Mouse (Mus musculus) forebrain, postnatal 0 days (tissue): ENCODE data around the gene Morc3. TPM values are rescaled to one million over a fixed set of nuclear protein-coding genes. Genes with fewer than 3 reads are reported as not detected.
"Not testable (repeated sequence)": the region's sequence is repeated elsewhere in the genome, so short reads cannot be mapped to it uniquely, and the experiment has no call there.

Experiments
- ATAC-seq: fragments of 200-750 bp; cut with Nextera tagmentation; 2 replicates; pipeline ENCODE4 v1.8.0; 2017; ENCODE audit warnings: mild to moderate bottlenecking, moderate library complexity
- DNase-seq: peaks from one replicate; pipeline ENCODE4 v3.0.0-alpha.2; 2015
- H3K27ac ChIP-seq: fragments of 300-500 bp; sonication (generic); 2 replicates; pipeline ENCODE4 v1.5.1; 2014; ENCODE audit warnings: low read depth, mild to moderate bottlenecking, antibody characterized with exemption, low read length, moderate library complexity, mixed read lengths
- H3K27me3 ChIP-seq: fragments of 300-500 bp; sonication (generic); 2 replicates; pipeline ENCODE4 v1.6.1; 2014; ENCODE audit warnings: mild to moderate bottlenecking, low read length, mixed read lengths; ENCODE audit not compliant: insufficient read depth
- H3K36me3 ChIP-seq: fragments of 300-500 bp; sonication (generic); 2 replicates; pipeline ENCODE4 v1.6.1; 2014; ENCODE audit warnings: mild to moderate bottlenecking, moderate library complexity; ENCODE audit not compliant: insufficient read depth
- H3K4me1 ChIP-seq: fragments of 300-500 bp; sonication (generic); 2 replicates; pipeline ENCODE4 v1.6.1; 2014; ENCODE audit warnings: antibody characterized with exemption; ENCODE audit not compliant: insufficient read depth
- H3K4me2 ChIP-seq: fragments of 300-500 bp; sonication (generic); 2 replicates; pipeline ENCODE4 v1.6.1; 2014; ENCODE audit warnings: low read depth, mild to moderate bottlenecking, moderate library complexity
- H3K4me3 ChIP-seq: fragments of 300-500 bp; sonication (generic); 2 replicates; pipeline ENCODE4 v1.5.1; 2014; ENCODE audit warnings: low read depth, low read length, mixed read lengths
- H3K9ac ChIP-seq: fragments of 300-500 bp; sonication (generic); 2 replicates; pipeline ENCODE4 v1.6.1; 2014; ENCODE audit warnings: mild to moderate bottlenecking
- H3K9me3 ChIP-seq: fragments of 300-500 bp; sonication (generic); 2 replicates; pipeline ENCODE4 v1.6.1; 2016; ENCODE audit warnings: low read length
- CTCF ChIP-seq: sonication (generic); IDR thresholded peaks from 2 replicates; pipeline ENCODE4 v1.5.1; 2016; ENCODE audit warnings: antibody characterized with exemption, control low read depth, low read depth
- WGBS: fragments of 180-500 bp; shearing (Covaris S2); extraction: QIAGEN DNeasy Blood & Tissue Kit; methylation state at CpG from one replicate; pipeline ENCODE4 v1.1.7; 2014; 5-methylcytosine and 5-hydroxymethylcytosine counted together
- polyA plus RNA-seq: library from polyadenylated mRNA; unstranded; fragments of >200 nt; fragmentation: Nextera tagmentation; extraction: Ambion mirVana; gene quantifications from 2 replicates; pipeline ENCODE4 v1.2.1, GENCODE M21; 2015
- total RNA-seq: library from RNA; depleted of rRNA; stranded (reverse); fragments of >200 nt; gene quantifications from 2 replicates; pipeline ENCODE4 v1.2.3, GENCODE M21; 2014

Morc3 gene
- total and polyA plus RNA-seq, 2 experiments from 2014 or later, result 25.8 to 53.5 TPM

DNA sequence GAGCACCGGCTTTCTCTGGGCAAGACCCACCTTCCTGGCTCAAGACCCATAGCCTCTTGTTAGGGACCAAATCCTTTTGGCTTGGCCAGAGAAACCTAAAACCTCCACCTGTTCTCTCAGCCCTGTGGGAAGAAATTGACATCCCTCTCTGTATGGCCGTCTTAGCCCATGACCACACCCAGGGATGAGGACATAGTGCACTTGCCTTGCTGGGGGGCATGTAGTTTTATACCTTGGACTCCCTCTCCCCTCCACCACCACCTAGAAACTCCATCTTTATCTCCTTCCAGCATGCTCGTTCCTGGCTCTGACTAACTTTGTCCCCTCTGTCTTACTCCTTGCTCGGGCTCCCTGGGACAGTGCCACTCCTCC, 12.6 kb upstream of the Morc3 start:
- 81% methylated on average over 4 of the region's 4 CpGs for WGBS
- H3K9ac ChIP-seq, result no peak overlapping the region
- TF ChIP-seq CTCF, result no peak
- no peak overlapping the region for H3K27ac ChIP-seq
- 0 out of 2 replicates have a peak, but pooled peaks cover 6% of the 10 kb centered on the region for H3K9me3 ChIP-seq
- ATAC-seq (no peak), DNase-seq (no peak)
- 0 out of 2 replicates have a peak, but pooled peaks cover 2% of the 10 kb centered on the region for H3K4me1 ChIP-seq
- no peak overlapping the region for H3K4me3 ChIP-seq
- H3K4me2 ChIP-seq, result no peak overlapping the region
- H3K27me3 ChIP-seq, result no peaks in the 10 kb centered on the region
- H3K36me3 ChIP-seq, result 0 out of 2 replicates have a peak, but pooled peaks cover 2% of the 10 kb centered on the region

- DNase-seq, result no peak
- no peak overlapping the region for H3K9ac ChIP-seq
- H3K27ac ChIP-seq, result no peak overlapping the region
- no peak overlapping the region for H3K4me2 ChIP-seq
- H3K27me3 ChIP-seq, result no peaks in the 10 kb centered on the region
- 72% methylated on average over 1 of the region's 1 CpGs for WGBS
- no peaks in the 10 kb centered on the region for H3K36me3 ChIP-seq
- H3K9me3 ChIP-seq, result 0 out of 2 replicates have a peak, but pooled peaks cover 6% of the 10 kb centered on the region
- 0 out of 2 replicates have a peak, but pooled peaks cover 2% of the 10 kb centered on the region for H3K4me1 ChIP-seq
- ATAC-seq, result no peak
- H3K4me3 ChIP-seq, result no peak overlapping the region
- TF ChIP-seq CTCF, result no peak
These were observed 11.9 kb upstream of the Morc3 start for GRCm38 (mm10) chr16:93820040-93820439.

- DNase-seq (no peak), ATAC-seq (no peak)
- Histone ChIP-seq H3K9me3 (0 out of 2 replicates have a peak, but pooled peaks cover 6% of the 10 kb centered on the region), H3K9ac (no peak overlapping the region), H3K4me2 (no peak overlapping the region), H3K4me3 (no peak overlapping the region), H3K27me3 (no peaks in the 10 kb centered on the region), H3K4me1 (no peaks in the 10 kb centered on the region), H3K27ac (no peak overlapping the region), H3K36me3 (no peaks in the 10 kb centered on the region)
- WGBS, result 89% methylated on average over 3 of the region's 3 CpGs
- no peak for TF ChIP-seq CTCF
These were observed 10.2 kb upstream of the Morc3 start for GRCm38 (mm10) chr16:93821706-93822105.

- WGBS, result 84% methylated on average over 4 of the region's 8 CpGs
- H3K27me3 ChIP-seq, H3K9ac ChIP-seq, ATAC-seq, H3K9me3 ChIP-seq, DNase-seq, H3K4me1 ChIP-seq, H3K36me3 ChIP-seq, H3K27ac ChIP-seq, H3K4me3 ChIP-seq, H3K4me2 ChIP-seq: not testable (repeated sequence)
These were observed 9.3 kb upstream of the Morc3 start for GRCm38 (mm10) chr16:93822433-93823225.

DNA sequence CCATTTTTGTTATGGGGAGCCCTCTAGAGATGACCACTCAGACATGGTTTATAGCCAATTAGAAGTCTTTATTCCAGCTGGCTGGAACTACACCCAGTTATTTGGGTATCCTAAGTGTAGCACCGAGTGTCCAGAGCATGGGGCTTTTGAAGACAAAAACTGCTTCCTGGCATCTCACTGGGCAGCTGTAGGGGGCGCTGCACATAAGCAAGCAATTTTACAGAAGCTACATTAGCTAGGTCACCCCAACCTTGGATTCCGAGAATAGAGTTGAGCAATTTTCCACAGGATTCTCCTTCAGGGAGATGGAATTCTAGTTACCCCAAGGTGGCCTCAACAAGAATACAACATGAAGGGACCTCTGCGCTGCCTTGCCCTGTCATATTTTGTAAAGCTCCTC, 7.1 kb upstream of the Morc3 start:
- ATAC-seq, result no peak
- WGBS, result 90% methylated on average over 4 of the region's 4 CpGs
- H3K27ac ChIP-seq, result no peak overlapping the region
- H3K9me3 ChIP-seq, result 0 out of 2 replicates have a peak, but pooled peaks cover 6% of the 10 kb centered on the region
- no peak overlapping the region for H3K4me3 ChIP-seq
- no peak for TF ChIP-seq CTCF
- no peaks in the 10 kb centered on the region for H3K36me3 ChIP-seq
- DNase-seq, result no peak
- no peaks in the 10 kb centered on the region for H3K4me1 ChIP-seq
- no peak overlapping the region for H3K9ac ChIP-seq
- no peak overlapping the region for H3K4me2 ChIP-seq
- no peaks in the 10 kb centered on the region for H3K27me3 ChIP-seq

GRCm38 (mm10) chr16:93825463-93825862, 6.5 kb upstream of the Morc3 start:
- Histone ChIP-seq H3K9me3 (0 out of 2 replicates have a peak, but pooled peaks cover 6% of the 10 kb centered on the region), H3K4me2 (no peak overlapping the region), H3K9ac (no peak overlapping the region), H3K36me3 (no peaks in the 10 kb centered on the region), H3K4me3 (no peak overlapping the region), H3K4me1 (no peaks in the 10 kb centered on the region), H3K27ac (no peak overlapping the region), H3K27me3 (no peaks in the 10 kb centered on the region)
- no peak for TF ChIP-seq CTCF
- 94% methylated on average over 4 of the region's 4 CpGs for WGBS
- DNase-seq, result no peak
- ATAC-seq, result no peak

- ATAC-seq (no peak), DNase-seq (no peak)
- TF ChIP-seq CTCF, result no peak
- H3K36me3 ChIP-seq, result no peaks in the 10 kb centered on the region
- H3K9ac ChIP-seq, result no peak overlapping the region
- H3K27me3 ChIP-seq, result no peaks in the 10 kb centered on the region
- no peak overlapping the region for H3K4me2 ChIP-seq
- H3K4me1 ChIP-seq, result no peaks in the 10 kb centered on the region
- H3K27ac ChIP-seq, result no peak overlapping the region
- no peak overlapping the region for H3K4me3 ChIP-seq
- 70% methylated on average over 11 of the region's 11 CpGs for WGBS
- H3K9me3 ChIP-seq, result 0 out of 2 replicates have a peak, but pooled peaks cover 6% of the 10 kb centered on the region
These were observed 5.9 kb upstream of the Morc3 start for GRCm38 (mm10) chr16:93826054-93826453.

DNA sequence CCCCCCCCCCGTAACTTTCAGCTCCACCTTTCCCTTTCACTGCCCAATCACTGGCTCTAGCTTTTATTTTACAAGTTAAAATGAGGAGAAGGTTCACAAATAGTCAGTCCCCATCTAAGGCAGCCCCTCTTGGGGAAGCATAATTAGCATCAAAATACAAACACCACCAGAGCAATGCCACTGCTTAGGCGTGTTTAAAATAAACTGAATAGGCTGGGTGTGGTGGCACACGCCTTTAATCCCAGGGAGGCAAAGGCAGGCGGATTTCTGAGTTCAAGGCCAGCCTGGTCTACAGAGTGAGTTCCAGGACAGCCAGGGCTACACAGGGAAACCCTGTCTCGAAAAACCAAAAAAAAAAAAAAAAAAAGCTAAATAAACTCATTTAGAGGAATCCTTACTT, 5.4 kb upstream of the Morc3 start:
- 31% methylated on average over 5 of the region's 5 CpGs for WGBS
- H3K4me2 ChIP-seq, H3K4me3 ChIP-seq, H3K27me3 ChIP-seq, H3K9ac ChIP-seq, H3K9me3 ChIP-seq, H3K36me3 ChIP-seq, H3K4me1 ChIP-seq, H3K27ac ChIP-seq, DNase-seq, ATAC-seq: not testable (repeated sequence)
